Mouse (Mus musculus) ES-E14 (cell line): ENCODE data around the gene Kmt2d.

Experiments
- CHD2 ChIP-seq: IDR thresholded peaks from 2 replicates; pipeline ENCODE4 v1.6.1; 2014; ENCODE audit warnings: mild to moderate bottlenecking, low read depth, low read length, inconsistent platforms
- HCFC1 ChIP-seq: IDR thresholded peaks from 2 replicates; pipeline ENCODE4 v1.6.1; 2012; ENCODE audit warnings: low read length, inconsistent platforms, borderline replicate concordance; ENCODE audit not compliant: insufficient read depth
- MAFK ChIP-seq: IDR thresholded peaks from 2 replicates; pipeline ENCODE4 v1.6.1; 2014; ENCODE audit warnings: mild to moderate bottlenecking, low read depth, low read length, inconsistent platforms; ENCODE audit not compliant: insufficient read depth
- ZNF384 ChIP-seq: IDR thresholded peaks from 2 replicates; pipeline ENCODE4 v1.6.1; 2012; ENCODE audit warnings: low read depth, low read length, inconsistent platforms

- TF ChIP-seq CHD2 = no peak
- no peak for TF ChIP-seq ZNF384
- no peak for TF ChIP-seq HCFC1
- TF ChIP-seq MAFK = no peak
Measured at GRCm38 (mm10) chr15:98884106-98884505, 13.1 kb upstream of the Kmt2d start.
